14 mouse cellular contexts compared by ENCODE assay signal in genomic region chr15:78533346-78533835, GRCm38 (mm10). TPM values are rescaled to one million over a fixed set of nuclear protein-coding genes. Genes with fewer than 3 reads are reported as not detected.
DNase-seq lines count a peak whose midpoint lies in the region; ATAC-seq lines count a peak whose summit lies in the region.
"Had no signal": no experiment of that assay in that cellular context is flagged by ENCODE, and none has a peak within 500 bp of the region (broad histone marks: within the 10 kb centered on the region; RNA-seq: fewer than 3 reads in every experiment).

No protein-coding gene starts in this region.

- no peak overlapping the region for H3K27ac ChIP-seq in hindbrain, embryonic 13.5 days
- H3K27ac ChIP-seq in hindbrain, embryonic 16.5 days (ENCODE audit: low read depth, low read length): no peak overlapping the region
- H3K27ac ChIP-seq in midbrain, embryonic 11.5 days (ENCODE audit: low read depth, low read length): no peak overlapping the region
- H3K27ac ChIP-seq in midbrain, embryonic 14.5 days (replicated peaks; ENCODE audit: low read depth, low read length): no peak overlapping the region
- peak overlapping the region; percentile 45 for H3K27ac ChIP-seq in intestine, embryonic 16.5 days (ENCODE audit: low read length)
- peak overlapping the region; percentile 95 for H3K27ac ChIP-seq in stomach, embryonic 16.5 days (ENCODE audit: low read length)
- H3K27ac ChIP-seq: heart, embryonic 10.5 days; midbrain, embryonic 12.5 days; neural tube, embryonic 15.5 days had no signal

- H3K27me3 ChIP-seq in hindbrain, embryonic 13.5 days: peaks cover 10% of the 10 kb centered on the region
- H3K27me3 ChIP-seq in hindbrain, embryonic 16.5 days (replicated peaks; ENCODE audit: control insufficient read depth, insufficient read depth, low read length): no peaks in the 10 kb centered on the region
- H3K27me3 ChIP-seq in midbrain, embryonic 11.5 days (ENCODE audit: control insufficient read depth, insufficient read depth, low read length): peaks cover 11% of the 10 kb centered on the region; the same call in 1 of the 2 replicates
- no peaks in the 10 kb centered on the region for H3K27me3 ChIP-seq in midbrain, embryonic 14.5 days (ENCODE audit: control insufficient read depth, insufficient read depth, low read length)
- no peaks in the 10 kb centered on the region for H3K27me3 ChIP-seq in intestine, embryonic 16.5 days (replicated peaks; ENCODE audit: control insufficient read depth, insufficient read depth, low read length)
- H3K27me3 ChIP-seq in stomach, embryonic 16.5 days (ENCODE audit: control insufficient read depth, insufficient read depth, low read length): no peaks in the 10 kb centered on the region
- H3K27me3 ChIP-seq: limb, embryonic 15.5 days; neural tube, embryonic 15.5 days had no signal

- no peaks in the 10 kb centered on the region for H3K36me3 ChIP-seq in hindbrain, embryonic 13.5 days
- no peaks in the 10 kb centered on the region for H3K36me3 ChIP-seq in hindbrain, embryonic 16.5 days (ENCODE audit: control insufficient read depth, insufficient read depth, low read length)
- no peaks in the 10 kb centered on the region for H3K36me3 ChIP-seq in midbrain, embryonic 11.5 days (ENCODE audit: control insufficient read depth, insufficient read depth, low read length)
- no peaks in the 10 kb centered on the region for H3K36me3 ChIP-seq in midbrain, embryonic 14.5 days (ENCODE audit: control insufficient read depth, insufficient read depth, low read length)
- H3K36me3 ChIP-seq in intestine, embryonic 16.5 days (ENCODE audit: control insufficient read depth, insufficient read depth, low read length): no peaks in the 10 kb centered on the region
- H3K36me3 ChIP-seq in stomach, embryonic 16.5 days (ENCODE audit: control insufficient read depth, insufficient read depth, low read length): no peaks in the 10 kb centered on the region
- H3K36me3 ChIP-seq: heart, embryonic 10.5 days; limb, embryonic 15.5 days; midbrain, embryonic 12.5 days; neural tube, embryonic 15.5 days had no signal

- no peak overlapping the region for H3K4me2 ChIP-seq in hindbrain, embryonic 13.5 days
- no peak overlapping the region for H3K4me2 ChIP-seq in hindbrain, embryonic 16.5 days (ENCODE audit: low read length)
- no peak overlapping the region for H3K4me2 ChIP-seq in midbrain, embryonic 11.5 days
- H3K4me2 ChIP-seq in midbrain, embryonic 14.5 days (ENCODE audit: low read length): no peak overlapping the region
- H3K4me2 ChIP-seq in intestine, embryonic 16.5 days (ENCODE audit: low read depth, low read length): no peak overlapping the region
- H3K4me2 ChIP-seq in stomach, embryonic 16.5 days (ENCODE audit: low read depth, low read length): no peak overlapping the region
- H3K4me2 ChIP-seq: limb, embryonic 15.5 days; midbrain, embryonic 12.5 days; neural tube, embryonic 15.5 days had no signal

- DNase-seq in midbrain, embryonic 11.5 days (ENCODE audit: low spot score, missing footprints): peak; percentile 44
- DNase-seq in midbrain, embryonic 14.5 days: no peak
- DNase-seq in urinary bladder, postnatal 4 days (ENCODE audit: low spot score in 2 of 2): no peak
- no peak for DNase-seq in urinary bladder, postnatal 25 days (ENCODE audit: low spot score)
- DNase-seq: layer of hippocampus, adult 9-11 months had no signal

- no peak for ATAC-seq in hindbrain, embryonic 13.5 days (ENCODE audit: low FRiP score)
- ATAC-seq in hindbrain, embryonic 16.5 days: no peak
- ATAC-seq in midbrain, embryonic 11.5 days (ENCODE audit: low FRiP score): no peak
- no peak for ATAC-seq in midbrain, embryonic 14.5 days (ENCODE audit: low FRiP score, low TSS enrichment)
- ATAC-seq in intestine, embryonic 16.5 days: peak; percentile 10; the same call in 1 of the 2 replicates
- no peak for ATAC-seq in stomach, embryonic 16.5 days (ENCODE audit: insufficient read depth, low FRiP score)

- H3K9ac ChIP-seq in hindbrain, embryonic 13.5 days: peak overlapping the region; percentile 49
- no peak overlapping the region for H3K9ac ChIP-seq in hindbrain, embryonic 16.5 days (ENCODE audit: low read depth, low read length)
- H3K9ac ChIP-seq in midbrain, embryonic 11.5 days (ENCODE audit: low read length): no peak overlapping the region
- H3K9ac ChIP-seq in midbrain, embryonic 14.5 days (replicated peaks; ENCODE audit: low read length): no peak overlapping the region
- 0 out of 2 replicates have a peak overlapping the region, but pooled peaks have one; percentile 27 for H3K9ac ChIP-seq in intestine, embryonic 16.5 days (ENCODE audit: low read depth, low read length)
- peak overlapping the region; percentile 39 for H3K9ac ChIP-seq in stomach, embryonic 16.5 days (ENCODE audit: low read length)
- H3K9ac ChIP-seq: limb, embryonic 15.5 days; midbrain, embryonic 12.5 days; neural tube, embryonic 15.5 days had no signal

- H3K4me3 ChIP-seq in hindbrain, embryonic 13.5 days: no peak overlapping the region
- no peak overlapping the region for H3K4me3 ChIP-seq in hindbrain, embryonic 16.5 days (ENCODE audit: low read length)
- H3K4me3 ChIP-seq in midbrain, embryonic 11.5 days (ENCODE audit: low read depth, low read length): no peak overlapping the region
- no peak overlapping the region for H3K4me3 ChIP-seq in midbrain, embryonic 14.5 days (replicated peaks; ENCODE audit: low read depth, low read length)
- no peak overlapping the region for H3K4me3 ChIP-seq in intestine, embryonic 16.5 days (ENCODE audit: low read length)
- no peak overlapping the region for H3K4me3 ChIP-seq in stomach, embryonic 16.5 days (replicated peaks; ENCODE audit: low read length)
- H3K4me3 ChIP-seq: heart, embryonic 10.5 days; limb, embryonic 15.5 days; midbrain, embryonic 12.5 days; neural tube, embryonic 15.5 days had no signal

- H3K9me3 ChIP-seq in hindbrain, embryonic 13.5 days: no peaks in the 10 kb centered on the region
- no peaks in the 10 kb centered on the region for H3K9me3 ChIP-seq in hindbrain, embryonic 16.5 days (ENCODE audit: control insufficient read depth, low read length)
- H3K9me3 ChIP-seq in midbrain, embryonic 11.5 days (ENCODE audit: control insufficient read depth, low read length): no peaks in the 10 kb centered on the region
- no peaks in the 10 kb centered on the region for H3K9me3 ChIP-seq in midbrain, embryonic 14.5 days (ENCODE audit: control insufficient read depth, low read length)
- H3K9me3 ChIP-seq in intestine, embryonic 16.5 days (ENCODE audit: control insufficient read depth, low read length): no peaks in the 10 kb centered on the region
- H3K9me3 ChIP-seq in stomach, embryonic 16.5 days (replicated peaks; ENCODE audit: control insufficient read depth, low read length): no peaks in the 10 kb centered on the region
- H3K9me3 ChIP-seq: heart, embryonic 10.5 days; limb, embryonic 15.5 days; midbrain, embryonic 12.5 days; neural tube, embryonic 15.5 days had no signal

- H3K4me1 ChIP-seq in hindbrain, embryonic 13.5 days (replicated peaks): peaks cover 40% of the 10 kb centered on the region
- peaks cover 23% of the 10 kb centered on the region for H3K4me1 ChIP-seq in hindbrain, embryonic 16.5 days (ENCODE audit: control insufficient read depth, insufficient read depth, low read depth, low read length)
- H3K4me1 ChIP-seq in midbrain, embryonic 11.5 days (ENCODE audit: control insufficient read depth, insufficient read depth, low read length): peaks cover 25% of the 10 kb centered on the region
- peaks cover 28% of the 10 kb centered on the region for H3K4me1 ChIP-seq in midbrain, embryonic 14.5 days (ENCODE audit: control insufficient read depth, insufficient read depth, low read length)
- peaks cover 22% of the 10 kb centered on the region for H3K4me1 ChIP-seq in intestine, embryonic 16.5 days (ENCODE audit: control insufficient read depth, insufficient read depth, low read length)
- H3K4me1 ChIP-seq in stomach, embryonic 16.5 days (ENCODE audit: control insufficient read depth, insufficient read depth, low read length): peaks cover 40% of the 10 kb centered on the region

- WGBS in hindbrain, embryonic 13.5 days: 78% methylated on average over 10 of the region's 10 CpGs
- WGBS in hindbrain, embryonic 16.5 days: 72% methylated on average over 10 of the region's 10 CpGs
- 84% methylated on average over 10 of the region's 10 CpGs for WGBS in midbrain, embryonic 11.5 days
- 80% methylated on average over 10 of the region's 10 CpGs for WGBS in midbrain, embryonic 14.5 days
- 70% methylated on average over 10 of the region's 10 CpGs for WGBS in intestine, embryonic 16.5 days
- 67% methylated on average over 10 of the region's 10 CpGs for WGBS in stomach, embryonic 16.5 days

RNA-seq across cellular contexts. Expression of gene C1qtnf6, which starts 2.2 kb away (rescaled TPM):
- polyA plus RNA-seq in hindbrain, embryonic 13.5 days (2015; fragmentation: Nextera tagmentation; extraction: Ambion mirVana): 8.0 and 8.2 TPM in 2 replicates
- 9.9 and 11.6 TPM in 2 replicates for polyA plus RNA-seq in hindbrain, embryonic 16.5 days (2015; fragmentation: Nextera tagmentation; extraction: Ambion mirVana)
- polyA plus RNA-seq in midbrain, embryonic 11.5 days (2014; fragmentation: Nextera tagmentation; extraction: Ambion mirVana): 10.5 and 12.1 TPM in 2 replicates
- 5.6 and 7.3 TPM in 2 replicates for polyA plus RNA-seq in midbrain, embryonic 14.5 days (2014; fragmentation: Nextera tagmentation; extraction: Ambion mirVana)
- 24.0 and 25.5 TPM in 2 replicates for polyA plus RNA-seq in intestine, embryonic 16.5 days (2015; fragmentation: Nextera tagmentation; extraction: Ambion mirVana)
- 31.3 and 35.6 TPM in 2 replicates for polyA plus RNA-seq in stomach, embryonic 16.5 days (2015; fragmentation: Nextera tagmentation; extraction: Ambion mirVana)

RNA-seq across cellular contexts. Expression of gene Sstr3, which starts 11.1 kb away (rescaled TPM):
- 0.42 and 0.48 TPM in 2 replicates for polyA plus RNA-seq in hindbrain, embryonic 13.5 days (2015; fragmentation: Nextera tagmentation; extraction: Ambion mirVana)
- 0.95 and 1.1 TPM in 2 replicates for polyA plus RNA-seq in hindbrain, embryonic 16.5 days (2015; fragmentation: Nextera tagmentation; extraction: Ambion mirVana)
- not detected in 2 replicates for polyA plus RNA-seq in midbrain, embryonic 11.5 days (2014; fragmentation: Nextera tagmentation; extraction: Ambion mirVana)
- 0.18 and 0.23 TPM in 2 replicates for polyA plus RNA-seq in midbrain, embryonic 14.5 days (2014; fragmentation: Nextera tagmentation; extraction: Ambion mirVana)
- polyA plus RNA-seq in intestine, embryonic 16.5 days (2015; fragmentation: Nextera tagmentation; extraction: Ambion mirVana): 0.23 and 0.24 TPM in 2 replicates
- 0.12 and 0.39 TPM in 2 replicates for polyA plus RNA-seq in stomach, embryonic 16.5 days (2015; fragmentation: Nextera tagmentation; extraction: Ambion mirVana)
- polyA plus RNA-seq: C2C12; heart, embryonic 10.5 days had no signal

RNA-seq across cellular contexts. Expression of gene Il2rb, which starts 38.3 kb away (rescaled TPM):
- polyA plus RNA-seq in hindbrain, embryonic 13.5 days (2015; fragmentation: Nextera tagmentation; extraction: Ambion mirVana): 0.05 and 0.13 TPM in 2 replicates
- 0.26 and 0.37 TPM in 2 replicates for polyA plus RNA-seq in hindbrain, embryonic 16.5 days (2015; fragmentation: Nextera tagmentation; extraction: Ambion mirVana)
- polyA plus RNA-seq in midbrain, embryonic 11.5 days (2014; fragmentation: Nextera tagmentation; extraction: Ambion mirVana): not detected in 2 replicates
- polyA plus RNA-seq in midbrain, embryonic 14.5 days (2014; fragmentation: Nextera tagmentation; extraction: Ambion mirVana): 0.08 and 0.11 TPM in 2 replicates
- polyA plus RNA-seq in intestine, embryonic 16.5 days (2015; fragmentation: Nextera tagmentation; extraction: Ambion mirVana): 1.8 and 2.1 TPM in 2 replicates
- 0.75 and 0.92 TPM in 2 replicates for polyA plus RNA-seq in stomach, embryonic 16.5 days (2015; fragmentation: Nextera tagmentation; extraction: Ambion mirVana)
- polyA plus RNA-seq: heart, embryonic 10.5 days; midbrain, embryonic 12.5 days had no signal

RNA-seq across cellular contexts. Expression of gene Rac2, which starts 39.2 kb away (rescaled TPM):
- 6.3 and 8.8 TPM in 2 replicates for polyA plus RNA-seq in hindbrain, embryonic 13.5 days (2015; fragmentation: Nextera tagmentation; extraction: Ambion mirVana)
- polyA plus RNA-seq in hindbrain, embryonic 16.5 days (2015; fragmentation: Nextera tagmentation; extraction: Ambion mirVana): 4.0 and 5.7 TPM in 2 replicates
- polyA plus RNA-seq in midbrain, embryonic 11.5 days (2014; fragmentation: Nextera tagmentation; extraction: Ambion mirVana): 4.3 and 8.5 TPM in 2 replicates
- 3.7 and 7.0 TPM in 2 replicates for polyA plus RNA-seq in midbrain, embryonic 14.5 days (2014; fragmentation: Nextera tagmentation; extraction: Ambion mirVana)
- polyA plus RNA-seq in intestine, embryonic 16.5 days (2015; fragmentation: Nextera tagmentation; extraction: Ambion mirVana): 19.9 and 25.1 TPM in 2 replicates
- polyA plus RNA-seq in stomach, embryonic 16.5 days (2015; fragmentation: Nextera tagmentation; extraction: Ambion mirVana): 21.1 and 26.2 TPM in 2 replicates
- polyA plus RNA-seq: C2C12 had no signal

Comparison
In these comparisons a context has a peak if more than half of its experiments do, and no peak if none do; other contexts are left out.
1. H3K9ac ChIP-seq: peak in hindbrain, embryonic 13.5 days (single experiment), intestine, embryonic 16.5 days (single experiment) and stomach, embryonic 16.5 days (single experiment); none in hindbrain, embryonic 16.5 days (single experiment), midbrain, embryonic 11.5 days (single experiment) and midbrain, embryonic 14.5 days (single experiment).
2. H3K27ac ChIP-seq: peak in intestine, embryonic 16.5 days (single experiment) and stomach, embryonic 16.5 days (single experiment); none in hindbrain, embryonic 13.5 days (single experiment), hindbrain, embryonic 16.5 days (single experiment), midbrain, embryonic 11.5 days (single experiment) and midbrain, embryonic 14.5 days (single experiment).